Mouse (Mus musculus) G1E (cell line): ENCODE results near the gene Pcgf6.

Source experiments
- CTCF ChIP-seq: IDR thresholded peaks from 2 replicates; pipeline ENCODE4 v1.5.1; 2012; ENCODE audit warnings: low read depth, low read length, inconsistent platforms, mixed read lengths
- GATA1 ChIP-seq: IDR thresholded peaks from 2 replicates; pipeline ENCODE4 v1.6.1; 2012; ENCODE audit warnings: borderline replicate concordance, low read length, inconsistent platforms, mixed read lengths
- POLR2AphosphoS5 ChIP-seq: IDR thresholded peaks from 2 replicates; pipeline ENCODE4 v1.6.1; 2012; ENCODE audit warnings: low read depth, low read length, inconsistent platforms; ENCODE audit not compliant: insufficient replicate concordance
- TAL1 ChIP-seq: conservative IDR thresholded peaks from 2 replicates; pipeline ENCODE4 v1.6.1; 2012; ENCODE audit warnings: low read depth, low read length, inconsistent platforms, mixed read lengths

DNA sequence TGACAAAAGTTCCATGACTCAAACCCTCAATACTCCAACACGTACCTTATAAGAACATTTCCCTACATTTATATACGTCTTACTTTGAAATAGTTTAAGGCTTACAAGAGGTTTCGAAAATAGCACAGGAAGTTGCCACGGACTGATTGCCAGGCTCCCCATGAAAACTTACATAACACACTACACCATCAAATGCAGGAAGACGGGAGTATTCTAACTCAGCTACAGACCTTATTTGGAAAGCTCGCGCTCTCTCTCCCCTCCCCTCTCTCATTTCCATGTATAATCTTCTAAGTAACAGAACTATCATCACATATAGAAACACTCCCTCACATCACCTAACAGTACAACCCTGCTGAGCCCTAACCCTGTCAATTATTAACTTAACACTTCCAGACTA is 41.3 kb downstream of the Pcgf6 start:
- no peak for TF ChIP-seq GATA1
- no peak for TF ChIP-seq POLR2AphosphoS5
- TF ChIP-seq CTCF, result no peak
- no peak for TF ChIP-seq TAL1
